Mouse (Mus musculus) thymus, adult 2 months (tissue): ENCODE measurements at regions not wholly inside any gene's neighbourhood (a gene's known extent, or its start where the extent isn't known, plus 50 kb on each side); places are given as distances from the start of the nearest gene placed in this dataset.

Experiments
- CTCF ChIP-seq: fragments of 200-500 bp; IDR thresholded peaks from 2 replicates; pipeline ENCODE4 v1.5.1; 2012; ENCODE audit warnings: mild to moderate bottlenecking, control low read depth, low read length, moderate library complexity, borderline replicate concordance; ENCODE audit not compliant: control insufficient read depth, poor library complexity, insufficient read depth; ENCODE audit errors: extremely low read depth
- POLR2A ChIP-seq: fragments of 200-500 bp; IDR thresholded peaks from 2 replicates; pipeline ENCODE4 v1.6.1; 2012; ENCODE audit warnings: mild to moderate bottlenecking, low read length, control low read depth, moderate library complexity; ENCODE audit not compliant: control insufficient read depth, poor library complexity, insufficient read depth; ENCODE audit errors: extremely low read depth

DNA sequence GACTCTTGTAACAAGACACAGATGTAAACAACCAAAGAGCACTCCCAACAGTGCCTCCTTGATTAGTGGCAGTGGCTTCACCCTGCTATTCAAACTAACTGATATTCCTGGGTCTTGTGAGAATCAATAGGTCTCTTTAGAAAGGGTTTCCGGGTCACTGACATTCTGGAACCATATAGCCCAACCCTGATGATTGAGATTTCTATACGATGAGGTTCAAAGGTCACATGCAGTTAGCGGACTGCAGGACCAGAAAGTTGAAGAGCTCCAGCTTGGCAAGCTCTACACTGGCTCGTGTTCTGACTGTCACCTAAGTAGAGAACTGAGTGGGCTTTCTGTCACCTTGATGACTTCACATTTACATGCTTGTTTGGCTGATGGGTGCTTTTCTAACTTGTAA lies 235.4 kb upstream of the Meis1 start:
- TF ChIP-seq CTCF (no peak), POLR2A (no peak)
